Mouse (Mus musculus) ES-Bruce4 (cell line): Measurements from ENCODE around the gene Ptges2.

Experiments used
- CTCF ChIP-seq: IDR thresholded peaks from one replicate; pipeline ENCODE4 v1.8.1; 2011; ENCODE audit warnings: low read depth, low read length
- EP300 ChIP-seq: IDR thresholded peaks from 2 replicates; pipeline ENCODE4 v1.6.1; 2011; ENCODE audit warnings: low read depth, low read length; ENCODE audit not compliant: insufficient read depth
- POLR2A ChIP-seq: IDR thresholded peaks from one replicate; pipeline ENCODE4 v1.8.1; 2011; ENCODE audit warnings: low read length; ENCODE audit not compliant: insufficient read depth

DNA sequence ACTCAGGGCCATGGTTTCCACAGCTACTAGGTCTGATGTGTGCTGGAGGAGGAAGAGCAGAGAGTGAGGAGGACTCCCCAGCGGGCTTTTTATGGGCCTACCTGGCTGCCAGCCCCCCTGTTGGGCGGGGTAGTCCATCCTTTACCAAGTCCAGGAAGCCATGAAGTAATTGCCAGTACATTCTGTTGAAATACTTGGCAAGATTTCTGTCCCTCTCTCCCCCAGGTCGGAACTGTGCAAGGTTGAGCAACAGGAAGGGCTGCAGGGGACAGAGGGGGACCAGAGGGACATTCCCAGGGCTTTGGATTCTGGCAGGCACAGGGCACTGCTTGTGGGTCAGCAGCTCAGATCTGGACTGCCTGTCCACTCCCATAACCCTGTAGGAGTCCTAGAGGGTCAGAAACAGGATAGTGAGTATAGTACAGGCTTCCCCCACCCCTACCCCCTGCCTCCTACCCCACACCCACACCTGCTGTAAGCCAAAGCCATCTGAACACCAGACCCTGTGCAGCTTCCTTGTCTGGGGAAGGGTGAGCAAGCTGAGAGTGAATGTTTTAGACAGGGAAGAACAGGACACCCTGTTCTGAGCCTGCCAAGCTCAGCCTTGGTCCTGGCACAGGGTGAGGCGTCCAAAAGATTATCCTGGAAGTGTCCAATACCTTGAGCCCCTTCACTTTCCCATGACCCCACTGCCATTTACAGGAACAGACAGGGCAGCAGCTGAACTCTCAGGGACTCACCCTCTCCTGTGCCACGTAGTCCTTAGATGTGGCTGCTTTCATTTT is 7.8 kb upstream of the Ptges2 start, which contains the start of gene Lcn2:
- TF ChIP-seq CTCF (no peak), POLR2A (no peak), EP300 (no peak)
